11 mouse cellular contexts compared by ENCODE assay signal in the genomic region with DNA sequence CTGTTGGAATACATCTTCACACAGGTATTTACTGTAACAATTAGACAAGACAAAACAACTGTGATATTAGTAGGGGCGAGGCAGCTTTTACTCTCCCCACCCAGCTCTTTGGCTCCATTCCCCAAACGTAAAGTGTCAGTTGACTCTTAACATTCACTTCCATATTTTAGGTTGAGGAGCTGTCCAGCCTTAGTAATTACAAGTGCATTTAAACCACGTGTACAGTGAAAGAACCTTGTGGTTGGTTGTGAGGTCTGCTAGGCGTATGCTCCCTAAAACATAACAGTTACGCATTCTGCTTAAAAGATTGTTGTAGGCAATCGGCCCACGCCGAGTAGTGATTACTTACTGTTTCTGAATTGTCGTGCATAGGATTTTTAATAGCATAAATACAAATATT. TPM values are rescaled to one million over a fixed set of nuclear protein-coding genes. Genes with fewer than 3 reads are reported as not detected.
DNase-seq lines count a peak whose midpoint lies in the region; ATAC-seq and TF ChIP-seq lines count a peak whose summit lies in the region.
"Had no signal": no experiment of that assay in that cellular context is flagged by ENCODE, and none has a peak within 500 bp of the region (broad histone marks: within the 10 kb centered on the region; RNA-seq: fewer than 3 reads in every experiment).

No protein-coding gene starts in this region.

- no peak overlapping the region for H3K9ac ChIP-seq in heart, postnatal 0 days (replicated peaks; ENCODE audit: low read depth, low read length)
- no peak overlapping the region for H3K9ac ChIP-seq in liver, embryonic 16.5 days (ENCODE audit: low read depth, low read length)

- H3K27me3 ChIP-seq in heart, postnatal 0 days (ENCODE audit: control insufficient read depth, insufficient read depth, low read length): no peaks in the 10 kb centered on the region
- H3K27me3 ChIP-seq in heart, embryonic 10.5 days (ENCODE audit: insufficient read depth, poor library complexity, severe bottlenecking): no peaks in the 10 kb centered on the region
- H3K27me3 ChIP-seq in liver, embryonic 16.5 days (ENCODE audit: control insufficient read depth, insufficient read depth, low read depth, low read length): no peaks in the 10 kb centered on the region

- H3K4me2 ChIP-seq in heart, postnatal 0 days (ENCODE audit: low read depth, low read length): peak overlapping the region; percentile 86
- H3K4me2 ChIP-seq in liver, embryonic 16.5 days (ENCODE audit: low read depth, low read length): peak overlapping the region; percentile 85; the same call in 1 of the 2 replicates

- H3K9me3 ChIP-seq in heart, postnatal 0 days (replicated peaks; ENCODE audit: control insufficient read depth, low read length): no peaks in the 10 kb centered on the region
- no peaks in the 10 kb centered on the region for H3K9me3 ChIP-seq in heart, embryonic 10.5 days
- no peaks in the 10 kb centered on the region for H3K9me3 ChIP-seq in liver, embryonic 16.5 days (replicated peaks; ENCODE audit: control insufficient read depth, low read length)

- TF ChIP-seq CTCF in heart, postnatal 0 days (IDR thresholded peaks at IDR 0.05; ENCODE audit: low read depth): no peak

- no peak for ATAC-seq in heart, postnatal 0 days (ENCODE audit: insufficient read depth, low read depth)
- ATAC-seq in liver, embryonic 16.5 days (ENCODE audit: low read depth): no peak

- 0 out of 2 replicates have a peak overlapping the region, but pooled peaks have one; percentile 78 for H3K27ac ChIP-seq in heart, postnatal 0 days (ENCODE audit: low read depth)
- H3K27ac ChIP-seq in heart, embryonic 10.5 days: no peak overlapping the region
- no peak overlapping the region for H3K27ac ChIP-seq in liver, embryonic 16.5 days (ENCODE audit: low read length)

- H3K4me1 ChIP-seq in heart, postnatal 0 days (ENCODE audit: control insufficient read depth, insufficient read depth): peaks cover 38% of the 10 kb centered on the region
- H3K4me1 ChIP-seq in heart, embryonic 10.5 days: peaks cover 28% of the 10 kb centered on the region
- peaks cover 31% of the 10 kb centered on the region for H3K4me1 ChIP-seq in liver, embryonic 16.5 days (ENCODE audit: control insufficient read depth, low read depth, low read length)

- no peak overlapping the region for H3K4me3 ChIP-seq in heart, postnatal 0 days (ENCODE audit: low read depth, low read length)
- H3K4me3 ChIP-seq in heart, embryonic 10.5 days: no peak overlapping the region
- H3K4me3 ChIP-seq in liver, embryonic 16.5 days (ENCODE audit: low read depth, low read length): no peak overlapping the region

- H3K36me3 ChIP-seq in heart, postnatal 0 days (replicated peaks; ENCODE audit: control insufficient read depth, insufficient read depth, low read length): no peaks in the 10 kb centered on the region
- H3K36me3 ChIP-seq in heart, embryonic 10.5 days: no peaks in the 10 kb centered on the region
- H3K36me3 ChIP-seq in liver, embryonic 16.5 days (ENCODE audit: control insufficient read depth, insufficient read depth): no peaks in the 10 kb centered on the region

- peak; percentile 41 for DNase-seq in heart, postnatal 0 days (ENCODE audit: low spot score)
- DNase-seq in heart, embryonic 10.5 days (ENCODE audit: low spot score): no peak
- DNase-seq in 3T3-L1 (ENCODE audit: low read depth, low spot score): peak; percentile 40
- peak; percentile 70 for DNase-seq in R1 (ENCODE audit: low read depth, low spot score)
- no peak for DNase-seq in right cerebral cortex, adult 18-20 months
- no peak for DNase-seq in heart, adult 11 months
- DNase-seq in MN1 (ENCODE audit: low spot score): no peak
- DNase-seq: adrenal gland, postnatal 10 days; cerebellum, postnatal 10 days; thymus, postnatal 25 days had no signal

- TF ChIP-seq EP300 in heart, postnatal 0 days (IDR thresholded peaks at IDR 0.05; ENCODE audit: low read depth): no peak

- 75% methylated on average over 9 of the region's 9 CpGs for WGBS in heart, postnatal 0 days
- 88% methylated on average over 9 of the region's 9 CpGs for WGBS in heart, embryonic 10.5 days
- 52% methylated on average over 9 of the region's 9 CpGs for WGBS in liver, embryonic 16.5 days (ENCODE audit: insufficient replicate concordance)

RNA-seq across cellular contexts. Expression of a gene that starts 2.2 kb away (rescaled TPM):
- 61.5 and 74.0 TPM in 2 replicates for total RNA-seq in heart, postnatal 0 days (2014; rRNA removed; ENCODE audit: low replicate concordance)
- polyA plus RNA-seq in heart, postnatal 0 days (2015; fragmentation: Nextera tagmentation; extraction: Ambion mirVana): 22.6 and 26.7 TPM in 2 replicates
- 20.0 and 20.4 TPM in 2 replicates for polyA plus RNA-seq in heart, embryonic 10.5 days (2016; fragmentation: Nextera tagmentation; extraction: Ambion mirVana)
- 8.2 and 9.0 TPM in 2 replicates for polyA plus RNA-seq in liver, embryonic 16.5 days (2015; fragmentation: Nextera tagmentation; extraction: Ambion mirVana)

RNA-seq across cellular contexts. Expression of a gene that starts 12.1 kb away (rescaled TPM):
- total RNA-seq in heart, postnatal 0 days (2014; rRNA removed; ENCODE audit: low replicate concordance): 142 and 167 TPM in 2 replicates
- polyA plus RNA-seq in heart, postnatal 0 days (2015; fragmentation: Nextera tagmentation; extraction: Ambion mirVana): 74.8 and 82.4 TPM in 2 replicates
- polyA plus RNA-seq in heart, embryonic 10.5 days (2016; fragmentation: Nextera tagmentation; extraction: Ambion mirVana): 217 and 273 TPM in 2 replicates
- polyA plus RNA-seq in liver, embryonic 16.5 days (2015; fragmentation: Nextera tagmentation; extraction: Ambion mirVana): 202 and 255 TPM in 2 replicates

RNA-seq across cellular contexts. Expression of a gene that starts 17.6 kb away (rescaled TPM):
- 32.5 and 46.1 TPM in 2 replicates for total RNA-seq in heart, postnatal 0 days (2014; rRNA removed; ENCODE audit: low replicate concordance)
- 37.1 and 41.8 TPM in 2 replicates for polyA plus RNA-seq in heart, postnatal 0 days (2015; fragmentation: Nextera tagmentation; extraction: Ambion mirVana)
- 39.4 TPM in 2 replicates for polyA plus RNA-seq in heart, embryonic 10.5 days (2016; fragmentation: Nextera tagmentation; extraction: Ambion mirVana)
- polyA plus RNA-seq in liver, embryonic 16.5 days (2015; fragmentation: Nextera tagmentation; extraction: Ambion mirVana): 14.8 and 15.0 TPM in 2 replicates

Comparison
In these comparisons a context has a peak if more than half of its experiments do, and no peak if none do; other contexts are left out.
1. DNase-seq: peak in heart, postnatal 0 days (single experiment), 3T3-L1 (single experiment) and R1 (single experiment); none in heart, embryonic 10.5 days (single experiment), right cerebral cortex, adult 18-20 months (single experiment), heart, adult 11 months (single experiment) and MN1 (single experiment).